Mouse (Mus musculus) ES-E14 (cell line): ENCODE measurements around the gene Magi1. TPM values are rescaled to one million over a fixed set of nuclear protein-coding genes. Genes with fewer than 3 reads are reported as not detected.

Experiments used
- DNase-seq: peaks from one replicate; pipeline ENCODE4 v3.0.0-alpha.2; 2013; ENCODE audit warnings: low read depth, low spot score
- H3K27ac ChIP-seq: 2 replicates; pipeline ENCODE4 v1.5.1; 2012; ENCODE audit warnings: low read depth, mild to moderate bottlenecking, low read length, moderate library complexity, mixed read lengths; ENCODE audit not compliant: poor library complexity, insufficient read depth, severe bottlenecking
- H3K36me3 ChIP-seq: 2 replicates; pipeline ENCODE4 v1.6.1; 2012; ENCODE audit warnings: mild to moderate bottlenecking, low read length, moderate library complexity, mixed read lengths; ENCODE audit not compliant: control insufficient read depth, poor library complexity, insufficient read depth, severe bottlenecking
- H3K4me1 ChIP-seq, 2 experiments: fragments of 150-350 bp in 1 of 2; sonication (generic) in 1 of 2; 2 replicates each; pipeline ENCODE4 v1.6.1; 2012; ENCODE audit warnings: low read length in 2 of 2, mild to moderate bottlenecking in 1 of 2, mixed read lengths in 1 of 2; ENCODE audit not compliant: control insufficient read depth in 2 of 2, insufficient read depth in 2 of 2, poor library complexity in 1 of 2
- H3K4me3 ChIP-seq, 2 experiments: fragments of 150-350 bp in 1 of 2; sonication (generic) in 1 of 2; 2 replicates each; pipeline ENCODE4 v1.5.1; 2012; ENCODE audit warnings: low read length in 2 of 2, low read depth in 1 of 2, mild to moderate bottlenecking in 1 of 2, mixed read lengths in 1 of 2; ENCODE audit not compliant: insufficient read depth in 1 of 2, poor library complexity in 1 of 2, severe bottlenecking in 1 of 2
- H3K9ac ChIP-seq: 2 replicates; pipeline ENCODE4 v1.6.1; 2012; ENCODE audit warnings: low read depth, mild to moderate bottlenecking, low read length, mixed read lengths; ENCODE audit not compliant: poor library complexity, insufficient read depth, severe bottlenecking
- H3K9me3 ChIP-seq: fragments of 150-350 bp; sonication (generic); 2 replicates; pipeline ENCODE4 v1.6.1; 2012; ENCODE audit warnings: low read depth, mild to moderate bottlenecking, low read length; ENCODE audit not compliant: control insufficient read depth, insufficient read depth
- CHD2 ChIP-seq: IDR thresholded peaks from 2 replicates; pipeline ENCODE4 v1.6.1; 2014; ENCODE audit warnings: mild to moderate bottlenecking, low read depth, low read length, inconsistent platforms
- HCFC1 ChIP-seq: IDR thresholded peaks from 2 replicates; pipeline ENCODE4 v1.6.1; 2012; ENCODE audit warnings: low read length, inconsistent platforms, borderline replicate concordance; ENCODE audit not compliant: insufficient read depth
- MAFK ChIP-seq: IDR thresholded peaks from 2 replicates; pipeline ENCODE4 v1.6.1; 2014; ENCODE audit warnings: mild to moderate bottlenecking, low read depth, low read length, inconsistent platforms; ENCODE audit not compliant: insufficient read depth
- ZC3H11A ChIP-seq: IDR thresholded peaks from 2 replicates; pipeline ENCODE4 v1.6.1; 2012; ENCODE audit warnings: low read depth, mild to moderate bottlenecking, inconsistent platforms, low read length, borderline replicate concordance
- ZNF384 ChIP-seq: IDR thresholded peaks from 2 replicates; pipeline ENCODE4 v1.6.1; 2012; ENCODE audit warnings: low read depth, low read length, inconsistent platforms
- in situ Hi-C, 2 experiments: fragments of 600-800 bp; cut with MboI; formaldehyde crosslinking; loops; one replicate each; pipeline ENCODE4 v1.15.1; 2025; ENCODE audit warnings: low sequenced_read_pairs in 2 of 2, inconsistent platforms in 1 of 2; ENCODE audit not compliant: unreplicated experiment in 2 of 2
- total RNA-seq: library from RNA; depleted of rRNA; stranded (reverse); fragments of 300-350 nt; gene quantifications from 2 replicates; pipeline ENCODE4 v1.2.3, GENCODE M21; 2012

Gene Magi1
- total RNA-seq, 1 experiment: 14.6 TPM

DNA sequence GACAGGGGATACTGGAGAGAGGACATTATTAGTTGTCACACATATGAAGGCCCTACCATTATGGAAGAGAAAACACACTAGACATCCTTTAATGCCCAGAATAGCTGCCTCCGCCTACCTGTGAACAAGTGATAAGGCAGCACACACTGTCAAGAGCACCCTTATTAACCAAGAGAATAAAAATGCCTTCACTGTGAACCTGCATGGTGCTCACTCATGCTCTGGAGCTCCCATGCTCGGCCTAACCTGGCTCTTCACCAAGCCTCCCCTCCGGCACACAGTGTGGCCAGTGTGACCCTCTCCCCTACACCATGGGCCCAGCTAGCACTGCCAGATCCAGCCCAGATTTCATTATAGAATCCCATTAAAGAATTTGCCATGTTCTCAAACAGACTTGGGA lies 206.7 kb downstream of the Magi1 start:
- H3K4me1 ChIP-seq: 0 out of 4 replicates have a peak, but pooled peaks cover 0 to 5% of the 10 kb centered on the region in 2 experiments
- no peak overlapping the region for H3K9ac ChIP-seq
- H3K36me3 ChIP-seq: no peaks in the 10 kb centered on the region
- no peak for DNase-seq
- H3K4me3 ChIP-seq: no peak overlapping the region
- no peak overlapping the region for H3K27ac ChIP-seq
- in situ Hi-C loops: loop anchor here in 1 of 2 experiments (25.0 kb wide), 1 partner anchor 335 kb away; no protein-coding TSS in a partner anchor
- H3K9me3 ChIP-seq: no peaks in the 10 kb centered on the region
- TF ChIP-seq HCFC1: no peak
- TF ChIP-seq MAFK: no peak
- no peak for TF ChIP-seq ZNF384
- TF ChIP-seq ZC3H11A: no peak
- TF ChIP-seq CHD2: no peak

DNA sequence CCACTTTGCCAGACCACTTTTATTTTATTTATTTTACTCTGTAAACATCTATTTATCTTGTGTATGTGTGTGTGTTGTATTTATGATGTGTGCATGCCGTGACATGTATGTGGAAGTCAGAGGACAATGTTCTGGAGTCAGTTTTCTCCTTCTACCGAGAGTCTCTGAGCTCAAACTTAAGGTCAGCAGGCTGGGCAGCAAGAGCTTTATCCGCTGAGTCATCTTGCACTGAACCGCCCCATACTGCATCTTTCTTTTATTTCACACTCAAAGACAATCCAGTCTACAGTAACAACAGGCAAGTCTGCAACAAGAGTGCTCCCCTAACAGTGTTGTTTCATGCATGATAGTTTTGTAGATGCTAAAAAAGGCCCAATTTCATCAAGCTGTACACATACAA lies 207.7 kb downstream of the Magi1 start:
- no peaks in the 10 kb centered on the region for H3K36me3 ChIP-seq
- H3K4me1 ChIP-seq: 0 out of 4 replicates have a peak, but pooled peaks cover 0 to 5% of the 10 kb centered on the region in 2 experiments
- no peak overlapping the region for H3K9ac ChIP-seq
- DNase-seq: no peak
- no peak overlapping the region for H3K4me3 ChIP-seq
- TF ChIP-seq MAFK (no peak), ZC3H11A (no peak), CHD2 (no peak), ZNF384 (no peak), HCFC1 (no peak)
- in situ Hi-C loops: loop anchor here in 1 of 2 experiments (25.0 kb wide), 1 partner anchor 336 kb away; no protein-coding TSS in a partner anchor
- H3K9me3 ChIP-seq: no peaks in the 10 kb centered on the region
- H3K27ac ChIP-seq: no peak overlapping the region

DNA sequence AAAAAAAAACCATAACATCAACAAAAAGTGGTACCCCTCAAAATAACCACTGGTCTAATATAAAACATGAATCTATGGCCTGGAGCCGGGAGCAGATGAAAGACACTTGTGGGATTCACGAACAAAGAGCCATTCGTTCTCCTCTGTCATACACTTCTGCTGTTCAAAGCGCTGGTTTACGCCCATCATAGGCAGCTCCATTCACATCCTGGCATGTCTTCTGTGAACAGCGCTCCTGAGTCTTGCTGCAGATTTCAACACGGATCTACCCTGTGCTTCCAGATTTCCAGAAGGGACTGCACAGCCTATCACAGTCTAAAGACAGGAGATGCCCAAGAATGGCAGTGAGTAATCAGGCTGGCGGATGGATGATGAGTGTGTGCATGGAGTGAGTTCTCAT lies 208.5 kb downstream of the Magi1 start:
- H3K36me3 ChIP-seq: no peaks in the 10 kb centered on the region
- H3K9ac ChIP-seq: no peak overlapping the region
- H3K9me3 ChIP-seq: no peaks in the 10 kb centered on the region
- no peak for DNase-seq
- TF ChIP-seq HCFC1 (no peak), MAFK (no peak), ZNF384 (no peak), ZC3H11A (no peak), CHD2 (no peak)
- no peak overlapping the region for H3K4me3 ChIP-seq
- no peak overlapping the region for H3K27ac ChIP-seq
- in situ Hi-C loops: loop anchor here in 1 of 2 experiments (25.0 kb wide), 1 partner anchor 337 kb away; no protein-coding TSS in a partner anchor
- H3K4me1 ChIP-seq: 0 out of 4 replicates have a peak, but pooled peaks cover 0 to 5% of the 10 kb centered on the region in 2 experiments

DNA sequence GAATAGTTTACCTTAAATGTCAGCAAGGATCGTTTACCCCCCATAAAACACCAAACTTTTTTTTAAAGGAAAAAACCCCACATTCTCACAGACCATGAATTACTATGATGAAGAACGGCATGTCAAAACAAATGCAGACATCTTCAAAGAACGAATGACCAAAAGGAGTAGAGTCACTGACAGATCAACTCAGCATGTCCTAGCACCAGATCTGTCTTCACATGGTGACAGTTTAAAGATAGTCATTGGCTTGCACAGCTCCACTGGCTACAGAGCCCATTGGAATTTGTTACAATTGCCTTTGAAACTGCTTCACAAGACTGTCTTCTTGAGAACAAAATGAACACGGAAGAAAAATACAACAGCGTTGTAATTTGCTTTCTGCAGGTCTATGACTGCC lies 212.0 kb downstream of the Magi1 start:
- Histone ChIP-seq H3K9me3 (no peaks in the 10 kb centered on the region), H3K9ac (no peak overlapping the region), H3K36me3 (no peaks in the 10 kb centered on the region), H3K27ac (no peak overlapping the region), H3K4me3 (no peak overlapping the region), H3K4me1 (no peaks in the 10 kb centered on the region)
- no peak for DNase-seq
- TF ChIP-seq ZC3H11A: no peak
- TF ChIP-seq ZNF384: no peak
- no peak for TF ChIP-seq HCFC1
- no peak for TF ChIP-seq MAFK
- TF ChIP-seq CHD2: no peak
- in situ Hi-C loops: no loop called here

DNA sequence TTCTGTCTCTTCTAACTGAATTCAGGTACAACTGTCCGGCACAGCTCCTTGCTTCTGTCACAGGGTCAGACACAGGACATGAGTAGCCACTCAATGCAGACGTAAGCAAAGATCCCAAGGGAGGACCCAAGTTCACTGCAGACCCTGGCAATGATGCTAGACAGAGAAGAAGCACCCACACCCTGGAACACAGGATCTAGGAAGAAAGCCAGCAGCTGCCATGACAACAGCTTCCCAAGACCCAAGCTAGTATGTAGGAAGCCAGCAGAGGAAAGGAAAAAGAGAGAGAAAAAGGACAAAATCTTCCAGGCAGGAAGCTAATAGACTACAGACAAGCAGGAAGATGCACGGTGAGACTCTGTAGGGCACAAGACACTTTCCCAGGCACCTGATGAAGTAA lies 213.0 kb downstream of the Magi1 start:
- TF ChIP-seq MAFK (no peak), CHD2 (no peak), HCFC1 (no peak), ZNF384 (no peak), ZC3H11A (no peak)
- DNase-seq: no peak
- no peak overlapping the region for H3K27ac ChIP-seq

More for the DNA sequence above, 213.0 kb downstream of the Magi1 start:
- in situ Hi-C loops: no loop called here
- H3K9ac ChIP-seq: no peak overlapping the region
- no peak overlapping the region for H3K4me3 ChIP-seq
- no peaks in the 10 kb centered on the region for H3K36me3 ChIP-seq
- H3K4me1 ChIP-seq: no peaks in the 10 kb centered on the region
- H3K9me3 ChIP-seq: no peaks in the 10 kb centered on the region
